ENCODE assay signal across 9 mouse cellular contexts in the genomic region with DNA sequence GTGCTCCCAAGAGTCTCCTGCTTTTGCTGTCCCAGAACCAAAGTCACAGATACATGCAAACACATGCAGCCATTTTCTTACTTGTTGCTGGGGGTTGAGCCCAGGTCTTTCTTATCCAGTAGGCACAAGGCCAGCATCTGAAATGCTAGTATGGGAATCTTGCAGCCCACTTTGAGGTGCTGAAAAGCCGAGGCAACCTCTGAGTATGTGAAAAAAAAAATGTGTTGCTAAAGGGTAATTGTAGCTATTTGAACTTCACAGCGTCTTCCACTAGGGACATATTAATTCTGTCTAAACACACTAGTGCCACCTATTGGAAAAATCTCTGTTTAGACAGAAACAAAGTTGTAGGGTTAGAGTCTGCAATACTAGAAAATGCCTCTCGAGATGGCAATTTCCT.
DNase-seq lines count a peak whose midpoint lies in the region; ATAC-seq and TF ChIP-seq lines count a peak whose summit lies in the region.
"Had no signal": no experiment of that assay in that cellular context is flagged by ENCODE, and none has a peak within 500 bp of the region (broad histone marks: within the 10 kb centered on the region; RNA-seq: fewer than 3 reads in every experiment).

No protein-coding gene starts in this region.

- DNase-seq in layer of hippocampus, adult 9-10 months (ENCODE audit: low spot score), result peak; percentile 61
- no peak for DNase-seq in layer of hippocampus, postnatal 36 days
- DNase-seq in ES-E14 (ENCODE audit: low read depth, low spot score), result no peak
- DNase-seq in brain, embryonic 18.5 days (ENCODE audit: low read depth, low spot score), result peak; percentile 42
- peak; percentile 36 for DNase-seq in skeletal muscle tissue, adult 2 months (ENCODE audit: low read depth, low spot score)
- no peak for DNase-seq in gastrocnemius, postnatal 25 days

- H3K36me3 ChIP-seq in ES-E14 (ENCODE audit: control insufficient read depth, insufficient read depth, low read length, poor library complexity, severe bottlenecking), result no peaks in the 10 kb centered on the region
- H3K36me3 ChIP-seq: heart, embryonic 13.5 days had no signal

- H3K4me3 ChIP-seq in ES-E14 (ENCODE audit: insufficient read depth in 1 of 2, low read depth in 1 of 2, low read length in 2 of 2, poor library complexity in 1 of 2, severe bottlenecking in 1 of 2), result no peak overlapping the region
- H3K4me3 ChIP-seq: heart, embryonic 13.5 days; myocyte had no signal

- peaks cover 2% of the 10 kb centered on the region in 2 experiments; a peak in 1 of 4 replicates for H3K4me1 ChIP-seq in ES-E14 (ENCODE audit: control insufficient read depth in 2 of 2, insufficient read depth in 2 of 2, low read length in 2 of 2, poor library complexity in 1 of 2)

- no peaks in the 10 kb centered on the region for H3K9me3 ChIP-seq in ES-E14 (ENCODE audit: control insufficient read depth, insufficient read depth, low read depth, low read length)
- H3K9me3 ChIP-seq: heart, embryonic 13.5 days had no signal

- no peak overlapping the region for H3K27ac ChIP-seq in ES-E14 (ENCODE audit: insufficient read depth, low read depth, low read length, poor library complexity, severe bottlenecking)
- H3K27ac ChIP-seq: heart, embryonic 13.5 days had no signal

- in situ Hi-C loops in ES-E14 (cut with MboI; ENCODE audit: low sequenced_read_pairs in 2 of 2, unreplicated experiment in 2 of 2), result loop anchor here in 1 of 2 experiments (10.0 kb wide), 1 partner anchor 352 kb away; no protein-coding TSS in a partner anchor

- ATAC-seq in inflammation-experienced regulatory T-cells, adult 6 months, result peak; percentile 87

- no peak overlapping the region for H3K9ac ChIP-seq in ES-E14 (ENCODE audit: insufficient read depth, low read depth, low read length, poor library complexity, severe bottlenecking)
- H3K9ac ChIP-seq: heart, embryonic 13.5 days had no signal

TF ChIP-seq in ES-E14, 5 proteins besides CTCF, POLR2A, EP300 and RAD21:
- TF ChIP-seq CHD2 (IDR thresholded peaks at IDR 0.05; ENCODE audit: low read depth, low read length), result no peak
- TF ChIP-seq HCFC1 (IDR thresholded peaks at IDR 0.05; ENCODE audit: borderline replicate concordance, insufficient read depth, low read length), result no peak
- peak; percentile 29; the same call in 1 of the 2 replicates for TF ChIP-seq ZC3H11A (IDR thresholded peaks at IDR 0.05; ENCODE audit: borderline replicate concordance, low read depth, low read length)
- no peak for TF ChIP-seq MAFK (IDR thresholded peaks at IDR 0.05; ENCODE audit: insufficient read depth, low read depth, low read length)
- peak; percentile 36; the same call in 1 of the 2 replicates for TF ChIP-seq ZNF384 (IDR thresholded peaks at IDR 0.05; ENCODE audit: low read depth, low read length)
TF ChIP-seq in ES-E14: peak in this region for 2.

Comparison
In these comparisons a context has a peak if more than half of its experiments do, and no peak if none do; other contexts are left out.
1. DNase-seq: peak in layer of hippocampus, adult 9-10 months (single experiment), brain, embryonic 18.5 days (single experiment) and skeletal muscle tissue, adult 2 months (single experiment); none in layer of hippocampus, postnatal 36 days (0 of 2), ES-E14 (single experiment) and gastrocnemius, postnatal 25 days (single experiment).